Mouse (Mus musculus): ENCODE results near the gene Gimap4. TPM values are rescaled to one million over a fixed set of nuclear protein-coding genes. Genes with fewer than 3 reads are reported as not detected.

Gimap4 gene
- total RNA-seq, 1 experiment, result 0.67 TPM

DNA sequence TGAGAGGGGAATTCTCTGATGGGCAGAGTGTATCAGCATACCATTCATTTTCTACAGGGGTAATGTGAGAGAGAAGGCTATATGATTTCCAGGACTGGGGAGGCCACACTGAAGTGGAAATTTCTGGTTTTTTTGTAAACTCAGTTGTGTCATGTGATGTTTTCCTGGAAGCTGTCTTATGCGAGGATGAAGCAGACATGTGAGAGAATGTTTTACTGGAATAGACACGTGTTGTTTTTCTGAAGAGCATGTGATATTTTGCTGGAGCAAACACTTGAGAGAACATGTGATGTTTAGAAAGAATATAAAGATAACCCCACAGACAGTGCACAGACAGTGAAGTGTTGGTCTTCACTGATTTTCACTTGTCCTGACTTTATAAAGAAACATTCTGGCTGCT is 45.8 kb upstream of the Gimap4 start:
- Histone ChIP-seq H3K9me3 (ENCODE audit: control insufficient read depth, insufficient read depth, low read depth, low read length) (no peaks in the 10 kb centered on the region), H3K27ac (ENCODE audit: insufficient read depth, low read depth, low read length, poor library complexity, severe bottlenecking) (no peak overlapping the region), H3K36me3 (ENCODE audit: control insufficient read depth, insufficient read depth, low read length, poor library complexity, severe bottlenecking) (no peaks in the 10 kb centered on the region), H3K4me1 (ENCODE audit: control insufficient read depth in 2 of 2, insufficient read depth in 2 of 2, low read length in 2 of 2, poor library complexity in 1 of 2) (no peaks in the 10 kb centered on the region), H3K4me3 (ENCODE audit: insufficient read depth in 1 of 2, low read depth in 1 of 2, low read length in 2 of 2, poor library complexity in 1 of 2, severe bottlenecking in 1 of 2) (no peak overlapping the region), H3K9ac (ENCODE audit: insufficient read depth, low read depth, low read length, poor library complexity, severe bottlenecking) (no peak overlapping the region)
- TF ChIP-seq ZNF384 (IDR thresholded peaks at IDR 0.05; ENCODE audit: low read depth, low read length) (no peak), HCFC1 (IDR thresholded peaks at IDR 0.05; ENCODE audit: borderline replicate concordance, insufficient read depth, low read length) (no peak), CHD2 (IDR thresholded peaks at IDR 0.05; ENCODE audit: low read depth, low read length) (no peak)
- in situ Hi-C loops (cut with MboI; ENCODE audit: low sequenced_read_pairs in 2 of 2, unreplicated experiment in 2 of 2), result no loop called here
- no peak for DNase-seq (ENCODE audit: low read depth, low spot score)

DNA sequence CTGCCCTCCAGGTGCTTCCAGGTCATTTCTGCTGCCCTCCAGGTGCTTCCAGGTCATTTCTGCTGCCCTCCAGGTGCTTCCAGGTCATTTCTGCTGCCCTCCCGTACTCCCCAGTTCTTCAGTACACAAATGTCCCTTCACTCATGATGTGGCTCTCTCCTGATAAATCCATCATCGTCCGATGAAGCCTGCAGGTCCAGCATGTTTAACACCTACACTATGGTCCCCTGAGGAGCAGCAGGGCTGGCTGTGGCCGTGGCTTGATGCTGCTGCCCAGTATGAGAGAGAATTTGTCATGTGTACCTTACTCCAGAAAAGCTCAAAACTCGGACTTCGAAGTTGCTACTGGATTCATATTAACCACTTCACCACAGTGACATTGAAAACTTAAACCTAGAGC is 43.0 kb upstream of the Gimap4 start:
- no peak overlapping the region for H3K4me3 ChIP-seq (ENCODE audit: insufficient read depth in 1 of 2, low read depth in 1 of 2, low read length in 2 of 2, poor library complexity in 1 of 2, severe bottlenecking in 1 of 2)
- H3K9me3 ChIP-seq (ENCODE audit: control insufficient read depth, insufficient read depth, low read depth, low read length), result no peaks in the 10 kb centered on the region
- TF ChIP-seq CHD2 (IDR thresholded peaks at IDR 0.05; ENCODE audit: low read depth, low read length) (no peak), MAFK (IDR thresholded peaks at IDR 0.05; ENCODE audit: insufficient read depth, low read depth, low read length) (no peak), HCFC1 (IDR thresholded peaks at IDR 0.05; ENCODE audit: borderline replicate concordance, insufficient read depth, low read length) (no peak), ZC3H11A (IDR thresholded peaks at IDR 0.05; ENCODE audit: borderline replicate concordance, low read depth, low read length) (no peak), ZNF384 (IDR thresholded peaks at IDR 0.05; ENCODE audit: low read depth, low read length) (no peak)
- H3K36me3 ChIP-seq (ENCODE audit: control insufficient read depth, insufficient read depth, low read length, poor library complexity, severe bottlenecking), result no peaks in the 10 kb centered on the region
- no peak for DNase-seq (ENCODE audit: low read depth, low spot score)
- in situ Hi-C loops (cut with MboI; ENCODE audit: low sequenced_read_pairs in 2 of 2, unreplicated experiment in 2 of 2), result no loop called here
- H3K9ac ChIP-seq (ENCODE audit: insufficient read depth, low read depth, low read length, poor library complexity, severe bottlenecking), result no peak overlapping the region
- H3K4me1 ChIP-seq (ENCODE audit: control insufficient read depth in 2 of 2, insufficient read depth in 2 of 2, low read length in 2 of 2, poor library complexity in 1 of 2), result no peaks in the 10 kb centered on the region
- no peak overlapping the region for H3K27ac ChIP-seq (ENCODE audit: insufficient read depth, low read depth, low read length, poor library complexity, severe bottlenecking)

DNA sequence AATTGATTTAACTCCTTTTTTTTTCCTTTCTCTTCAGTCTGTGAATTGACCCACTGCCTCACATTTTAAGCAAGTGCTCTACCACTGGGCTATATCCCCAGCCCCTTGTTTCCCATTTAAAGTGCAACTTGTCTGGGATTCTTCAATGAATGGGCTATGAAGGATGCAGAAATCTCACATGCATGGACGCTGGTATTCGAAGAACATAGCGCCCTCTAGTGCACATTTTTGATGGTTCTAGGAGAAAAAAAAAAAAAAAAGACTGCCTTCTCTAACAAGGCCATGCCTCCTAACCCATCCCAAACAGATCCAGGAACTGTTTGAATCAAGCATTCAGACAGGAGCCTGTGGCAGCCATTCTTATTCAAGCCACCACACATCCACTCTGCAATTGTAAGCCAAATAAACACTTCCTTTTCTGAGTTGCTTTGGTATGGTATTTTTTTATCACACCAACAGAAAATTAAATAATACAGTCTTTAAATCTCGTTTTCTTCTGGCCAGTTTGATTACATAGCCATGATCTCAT is 41.5 kb upstream of the Gimap4 start:
- in situ Hi-C loops (cut with MboI; ENCODE audit: low sequenced_read_pairs in 2 of 2, unreplicated experiment in 2 of 2), result no loop called here
- Histone ChIP-seq H3K27ac (ENCODE audit: insufficient read depth, low read depth, low read length, poor library complexity, severe bottlenecking) (no peak overlapping the region), H3K36me3 (ENCODE audit: control insufficient read depth, insufficient read depth, low read length, poor library complexity, severe bottlenecking) (no peaks in the 10 kb centered on the region), H3K9ac (ENCODE audit: insufficient read depth, low read depth, low read length, poor library complexity, severe bottlenecking) (no peak overlapping the region), H3K9me3 (ENCODE audit: control insufficient read depth, insufficient read depth, low read depth, low read length) (no peaks in the 10 kb centered on the region), H3K4me1 (ENCODE audit: control insufficient read depth in 2 of 2, insufficient read depth in 2 of 2, low read length in 2 of 2, poor library complexity in 1 of 2) (no peaks in the 10 kb centered on the region), H3K4me3 (ENCODE audit: insufficient read depth in 1 of 2, low read depth in 1 of 2, low read length in 2 of 2, poor library complexity in 1 of 2, severe bottlenecking in 1 of 2) (no peak overlapping the region)
- TF ChIP-seq MAFK (IDR thresholded peaks at IDR 0.05; ENCODE audit: insufficient read depth, low read depth, low read length), result peak; percentile 18; the same call in 1 of the 2 replicates
- no peak for TF ChIP-seq HCFC1 (IDR thresholded peaks at IDR 0.05; ENCODE audit: borderline replicate concordance, insufficient read depth, low read length)
- peak; percentile 27; the same call in 1 of the 2 replicates for TF ChIP-seq ZC3H11A (IDR thresholded peaks at IDR 0.05; ENCODE audit: borderline replicate concordance, low read depth, low read length)
- TF ChIP-seq CHD2 (IDR thresholded peaks at IDR 0.05; ENCODE audit: low read depth, low read length), result no peak
- peak; percentile 100 for TF ChIP-seq ZNF384 (IDR thresholded peaks at IDR 0.05; ENCODE audit: low read depth, low read length)
- peak; percentile 63 for DNase-seq (ENCODE audit: low read depth, low spot score)

DNA sequence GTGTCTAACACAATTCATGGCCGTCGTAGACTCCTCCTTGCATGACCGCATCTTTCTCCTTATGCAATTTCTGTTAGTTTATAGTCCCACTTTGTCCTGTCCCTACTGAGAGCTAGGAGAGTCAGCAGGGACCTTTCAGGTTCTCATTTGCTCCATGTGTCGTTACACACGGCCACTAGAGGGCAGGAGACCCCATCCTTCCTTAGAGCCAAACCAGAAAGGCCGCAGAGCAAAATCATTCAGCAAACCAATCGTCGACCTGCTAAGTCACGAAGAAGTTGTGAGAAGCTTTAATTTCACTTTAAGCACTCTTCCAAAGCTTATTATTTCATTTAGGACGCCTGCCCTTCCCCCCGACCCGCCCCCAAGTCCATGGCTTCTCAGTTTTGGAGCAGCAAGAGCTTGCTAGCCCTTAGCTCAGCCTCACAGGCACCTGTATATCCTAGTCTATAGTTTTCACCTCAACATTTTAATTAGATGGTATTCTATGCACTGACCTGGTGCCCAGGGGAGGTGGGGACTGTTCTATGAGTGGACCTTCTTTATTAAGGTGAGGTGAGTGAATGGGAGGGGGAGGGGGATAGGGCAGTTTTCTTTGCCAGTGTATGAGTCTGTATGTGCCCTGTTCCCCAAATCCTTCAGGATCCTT is 38.6 kb upstream of the Gimap4 start:
- peak; percentile 62 for DNase-seq (ENCODE audit: low read depth, low spot score)
- H3K4me1 ChIP-seq (ENCODE audit: control insufficient read depth in 2 of 2, insufficient read depth in 2 of 2, low read length in 2 of 2, poor library complexity in 1 of 2), result no peaks in the 10 kb centered on the region
- H3K9ac ChIP-seq (ENCODE audit: insufficient read depth, low read depth, low read length, poor library complexity, severe bottlenecking), result no peak overlapping the region
- no peaks in the 10 kb centered on the region for H3K9me3 ChIP-seq (ENCODE audit: control insufficient read depth, insufficient read depth, low read depth, low read length)
- H3K27ac ChIP-seq (ENCODE audit: insufficient read depth, low read depth, low read length, poor library complexity, severe bottlenecking), result no peak overlapping the region
- TF ChIP-seq ZC3H11A (IDR thresholded peaks at IDR 0.05; ENCODE audit: borderline replicate concordance, low read depth, low read length) (peak; percentile 51), ZNF384 (IDR thresholded peaks at IDR 0.05; ENCODE audit: low read depth, low read length) (no peak), HCFC1 (IDR thresholded peaks at IDR 0.05; ENCODE audit: borderline replicate concordance, insufficient read depth, low read length) (no peak)
- no peak overlapping the region for H3K4me3 ChIP-seq (ENCODE audit: insufficient read depth in 1 of 2, low read depth in 1 of 2, low read length in 2 of 2, poor library complexity in 1 of 2, severe bottlenecking in 1 of 2)
- in situ Hi-C loops (cut with MboI; ENCODE audit: low sequenced_read_pairs in 2 of 2, unreplicated experiment in 2 of 2), result no loop called here
- no peaks in the 10 kb centered on the region for H3K36me3 ChIP-seq (ENCODE audit: control insufficient read depth, insufficient read depth, low read length, poor library complexity, severe bottlenecking)

DNA sequence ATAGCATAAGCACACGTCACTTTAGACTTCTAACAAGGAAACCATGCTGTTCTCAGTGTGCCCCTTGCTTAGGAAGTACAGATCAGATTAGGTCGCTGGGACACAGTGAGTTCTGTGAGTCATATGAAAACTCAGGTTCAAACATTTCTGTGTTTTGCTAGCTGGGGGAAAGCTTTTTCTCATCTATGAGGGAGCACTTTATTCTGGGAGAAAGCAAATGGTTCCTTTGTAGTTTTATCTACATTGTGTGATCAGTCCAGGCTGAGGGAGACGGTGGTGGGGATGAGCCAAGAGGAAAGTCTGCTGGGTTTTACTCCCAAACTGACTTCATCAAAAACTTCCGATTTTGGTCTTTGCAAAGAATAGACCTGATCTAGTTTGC is 38.0 kb upstream of the Gimap4 start:
- DNase-seq (ENCODE audit: low read depth, low spot score), result no peak
- TF ChIP-seq CHD2 (IDR thresholded peaks at IDR 0.05; ENCODE audit: low read depth, low read length) (no peak), ZNF384 (IDR thresholded peaks at IDR 0.05; ENCODE audit: low read depth, low read length) (no peak), MAFK (IDR thresholded peaks at IDR 0.05; ENCODE audit: insufficient read depth, low read depth, low read length) (no peak), HCFC1 (IDR thresholded peaks at IDR 0.05; ENCODE audit: borderline replicate concordance, insufficient read depth, low read length) (no peak), ZC3H11A (IDR thresholded peaks at IDR 0.05; ENCODE audit: borderline replicate concordance, low read depth, low read length) (no peak)
- no peaks in the 10 kb centered on the region for H3K4me1 ChIP-seq (ENCODE audit: control insufficient read depth in 2 of 2, insufficient read depth in 2 of 2, low read length in 2 of 2, poor library complexity in 1 of 2)
- no peaks in the 10 kb centered on the region for H3K9me3 ChIP-seq (ENCODE audit: control insufficient read depth, insufficient read depth, low read depth, low read length)
- H3K9ac ChIP-seq (ENCODE audit: insufficient read depth, low read depth, low read length, poor library complexity, severe bottlenecking), result no peak overlapping the region
- no peaks in the 10 kb centered on the region for H3K36me3 ChIP-seq (ENCODE audit: control insufficient read depth, insufficient read depth, low read length, poor library complexity, severe bottlenecking)
- no peak overlapping the region for H3K4me3 ChIP-seq (ENCODE audit: insufficient read depth in 1 of 2, low read depth in 1 of 2, low read length in 2 of 2, poor library complexity in 1 of 2, severe bottlenecking in 1 of 2)
- H3K27ac ChIP-seq (ENCODE audit: insufficient read depth, low read depth, low read length, poor library complexity, severe bottlenecking), result no peak overlapping the region
- in situ Hi-C loops (cut with MboI; ENCODE audit: low sequenced_read_pairs in 2 of 2, unreplicated experiment in 2 of 2), result no loop called here

All from ES-E14 (cell line).